Mouse (Mus musculus): ENCODE results near the gene Serinc3.
"Not testable (repeated sequence)": the region's sequence is repeated elsewhere in the genome, so short reads cannot be mapped to it uniquely, and the experiment has no call there.

The Serinc3 gene

DNA sequence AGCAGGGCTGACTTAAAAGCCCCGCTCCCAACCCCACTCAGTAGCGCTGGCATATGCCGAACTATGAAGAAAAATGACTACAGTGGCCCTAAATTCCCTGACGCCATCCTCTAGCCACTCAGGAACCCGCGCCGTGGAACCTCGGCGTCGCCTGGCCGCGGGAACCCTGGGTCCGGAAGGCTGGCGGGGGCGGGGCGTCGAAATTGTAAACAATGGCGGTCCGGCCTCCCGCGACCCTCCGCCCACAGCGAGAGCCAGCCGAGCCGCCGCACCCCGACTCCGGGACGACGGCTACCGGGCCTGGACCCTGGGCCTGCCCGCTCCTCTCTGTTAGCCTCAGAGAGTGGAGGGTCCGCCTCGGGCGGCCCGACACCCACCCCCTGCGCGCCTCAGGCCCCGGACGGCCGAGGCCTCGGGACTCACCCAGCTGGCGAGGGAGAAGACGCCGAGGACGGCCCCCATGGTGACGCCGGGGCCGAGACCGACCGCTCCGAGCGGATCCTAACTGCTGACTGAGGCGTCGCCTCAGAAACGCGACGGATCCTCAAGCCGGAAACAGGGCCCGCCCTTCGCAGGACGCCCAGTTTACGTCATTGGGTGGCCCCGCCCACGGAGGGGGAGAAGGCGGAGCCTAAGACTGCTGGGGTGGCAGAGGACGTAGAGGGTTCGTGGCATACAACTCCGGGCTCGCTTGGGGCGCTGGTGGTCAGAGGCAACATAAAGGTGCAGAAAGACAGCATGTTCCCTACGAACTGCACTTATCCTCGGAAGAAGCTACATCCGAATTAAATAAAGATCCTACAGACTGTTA lies at the start of gene Serinc3:
Serinc3 (minus strand) TSS at position 557 of the 811 bp plus-strand sequence.
- in situ Hi-C loops (cut with MboI) = no loop called here

DNA sequence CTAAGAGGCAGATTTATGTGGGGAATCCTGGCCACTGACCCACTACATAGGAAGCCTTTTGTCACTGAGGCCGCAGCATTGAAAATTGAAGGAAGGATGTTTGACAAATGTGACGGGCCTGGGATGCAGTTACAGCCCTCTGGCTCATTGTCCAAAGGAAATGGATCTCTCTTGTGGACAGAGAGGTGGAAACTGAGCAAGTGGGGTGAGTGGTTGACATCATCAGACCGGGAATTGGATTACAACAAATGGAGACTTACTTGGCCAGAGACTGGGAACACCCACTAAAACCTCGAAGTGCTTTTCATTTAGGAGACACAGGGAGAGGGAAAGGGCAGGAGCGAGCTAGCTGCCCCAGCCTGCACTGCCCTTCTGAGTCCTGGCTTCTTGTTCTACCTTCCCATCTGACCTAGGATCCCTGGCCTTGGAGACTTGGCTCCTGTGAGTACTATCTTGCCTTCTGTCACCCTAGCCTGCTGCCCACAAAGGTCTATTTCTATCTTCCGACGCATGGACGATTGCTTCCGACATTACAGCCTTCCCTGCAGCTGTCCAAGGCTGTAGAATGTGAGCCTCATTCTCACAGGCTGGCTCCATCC lies 48.9 kb upstream of the Serinc3 start:
- in situ Hi-C loops (cut with MboI) = no loop called here

DNA sequence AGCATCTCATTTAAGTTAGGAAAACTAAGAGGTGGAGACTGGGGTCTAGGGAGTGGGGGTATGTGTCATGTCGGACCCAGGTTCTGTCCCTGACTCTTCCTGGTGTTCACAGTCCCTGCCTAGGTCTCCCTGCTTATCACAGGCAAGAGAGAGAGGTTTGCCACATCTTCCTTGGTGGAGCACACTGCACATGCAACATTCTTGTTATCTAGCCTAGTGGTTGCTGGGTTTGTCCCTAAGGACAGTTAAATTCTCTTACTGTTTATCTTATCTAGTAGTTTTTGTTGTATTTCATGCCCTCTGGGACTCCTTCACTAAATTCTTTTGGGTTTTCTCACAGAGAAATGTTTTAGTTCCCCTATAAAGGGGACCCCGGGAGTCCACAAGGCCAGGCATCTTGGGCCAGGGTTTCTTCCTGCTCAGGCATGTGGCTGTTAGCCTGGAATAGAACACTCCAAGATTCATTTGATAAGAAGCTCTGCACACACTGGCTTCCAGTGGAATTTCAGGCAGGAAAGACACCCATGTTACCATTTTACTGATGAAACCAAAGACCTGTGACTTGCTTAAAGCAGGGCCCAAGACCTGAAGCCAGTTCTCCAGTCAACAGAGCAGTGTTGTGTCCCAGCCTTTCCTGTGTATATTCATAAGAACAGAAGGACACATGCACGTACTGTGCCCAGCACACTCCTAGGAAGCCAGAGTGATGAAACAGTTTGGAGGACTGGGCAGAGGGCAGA lies 48.1 kb upstream of the Serinc3 start:
- in situ Hi-C loops (cut with MboI) = no loop called here

DNA sequence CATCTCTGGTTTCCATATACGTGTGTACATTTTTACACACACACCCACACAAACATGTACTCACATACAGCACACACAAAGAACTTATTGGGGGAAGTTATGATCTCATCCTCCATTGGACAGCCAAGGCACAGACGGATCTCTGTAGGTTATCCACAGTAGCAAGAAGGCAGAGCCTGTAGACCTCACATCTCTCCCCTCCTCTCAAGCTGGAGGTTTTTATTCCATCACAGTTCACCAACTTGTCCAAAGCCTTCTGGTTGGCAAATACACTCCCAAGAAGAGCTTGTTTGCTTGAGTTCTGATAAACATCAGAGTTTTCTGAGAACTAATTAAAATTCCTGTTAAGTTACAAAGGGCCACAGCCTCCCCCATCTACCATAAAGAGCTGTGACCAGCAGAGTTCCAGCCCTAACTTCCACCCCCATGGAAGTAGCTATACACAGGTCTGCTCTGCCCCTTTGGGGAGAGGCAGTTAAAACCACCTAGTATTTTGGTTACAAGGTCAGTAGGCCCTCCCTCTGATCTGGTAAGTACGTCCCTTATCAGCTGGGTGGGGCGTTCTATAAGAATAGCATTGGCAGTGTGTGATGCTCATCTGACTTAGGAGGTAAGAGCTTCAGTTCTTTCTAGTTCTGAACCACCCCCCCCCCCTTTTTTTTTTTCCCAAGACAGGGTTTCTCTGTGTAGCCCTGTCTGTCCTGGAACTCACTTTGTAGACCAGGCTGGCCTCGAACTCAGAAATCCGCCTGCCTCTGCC lies 47.1 kb upstream of the Serinc3 start:
- in situ Hi-C loops (cut with MboI) = no loop called here

DNA sequence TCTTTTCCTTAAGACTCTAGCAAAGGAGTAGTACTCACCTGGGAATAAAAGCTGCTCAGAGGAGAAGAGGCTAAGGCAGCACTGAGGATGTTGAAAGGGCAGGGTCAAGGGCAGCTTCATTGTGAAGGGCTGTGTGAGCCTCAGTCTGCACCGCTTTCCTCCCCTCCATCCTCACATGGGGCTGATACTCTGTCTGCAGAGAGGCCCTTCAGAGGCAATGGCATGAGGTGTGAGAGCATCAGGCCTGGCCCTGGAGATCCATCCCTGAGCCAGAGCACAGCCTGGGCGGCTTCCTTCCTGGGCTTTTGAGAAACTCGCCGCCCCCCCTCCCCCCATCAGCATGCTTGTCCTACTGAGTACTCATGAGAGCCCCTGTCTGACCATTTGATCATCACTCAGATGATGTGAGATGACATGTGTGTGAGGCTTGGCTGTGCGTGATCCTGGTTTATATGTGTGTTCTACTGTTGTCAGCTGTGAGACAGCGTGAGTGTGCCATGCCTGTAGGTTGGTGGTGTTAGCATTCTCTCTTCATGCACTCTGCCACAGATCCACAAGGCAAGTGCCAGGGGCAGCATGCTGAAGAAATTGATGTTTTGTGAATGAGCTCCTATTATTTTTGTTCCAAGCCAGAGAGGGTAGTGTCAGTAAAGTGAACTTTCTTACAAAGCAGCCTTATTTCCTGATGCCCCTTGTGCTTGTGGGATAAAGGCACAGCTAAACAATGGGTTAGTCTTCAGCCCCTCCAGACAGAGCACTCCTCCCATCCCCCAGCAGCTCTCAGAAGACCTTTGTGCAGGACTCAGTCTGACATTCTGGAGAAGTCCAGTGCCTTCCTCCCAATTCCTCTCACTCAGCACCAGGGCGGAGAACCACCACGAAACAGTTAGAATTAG lies 45.7 kb upstream of the Serinc3 start:
- in situ Hi-C loops (cut with MboI) = no loop called here

DNA sequence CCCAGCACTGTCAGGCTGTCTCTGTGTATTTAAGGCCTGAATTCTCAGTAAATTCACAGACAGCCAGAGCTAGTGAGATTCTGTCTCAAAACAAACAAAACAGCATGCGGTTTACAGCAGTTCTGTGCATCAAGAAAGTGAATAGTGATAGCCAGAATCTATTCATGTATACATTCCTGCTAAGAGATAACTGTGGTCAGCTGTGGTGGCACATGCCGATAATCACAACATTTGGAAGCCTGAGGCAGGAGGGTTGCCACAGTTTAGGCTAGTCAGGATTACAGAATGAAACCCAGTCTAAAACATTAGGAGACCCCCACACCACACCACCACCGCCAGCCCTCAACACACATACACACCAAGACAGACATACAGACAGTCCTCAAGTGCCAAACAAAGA lies 44.8 kb upstream of the Serinc3 start:
- in situ Hi-C loops (cut with MboI) = no loop called here

DNA sequence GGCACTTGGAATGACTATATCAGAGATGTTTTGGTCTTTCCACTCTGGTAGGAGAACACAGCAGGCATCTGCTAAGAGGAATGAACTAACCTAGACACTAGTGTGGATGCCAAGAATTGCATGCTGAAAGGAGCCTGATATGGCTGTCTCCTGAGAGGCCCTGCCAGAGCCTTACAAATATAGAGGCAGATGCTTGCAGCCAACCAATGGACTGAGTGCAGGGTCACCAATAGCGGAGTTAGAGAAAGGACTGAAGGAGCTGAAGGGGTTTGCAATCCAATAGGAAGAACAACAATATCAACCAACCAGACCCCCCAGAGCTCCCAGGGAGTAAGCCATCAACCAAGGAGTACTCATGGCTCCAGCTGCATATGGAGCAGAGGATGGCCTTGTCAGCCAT lies 43.4 kb upstream of the Serinc3 start:
- in situ Hi-C loops (cut with MboI) = not testable (repeated sequence)

DNA sequence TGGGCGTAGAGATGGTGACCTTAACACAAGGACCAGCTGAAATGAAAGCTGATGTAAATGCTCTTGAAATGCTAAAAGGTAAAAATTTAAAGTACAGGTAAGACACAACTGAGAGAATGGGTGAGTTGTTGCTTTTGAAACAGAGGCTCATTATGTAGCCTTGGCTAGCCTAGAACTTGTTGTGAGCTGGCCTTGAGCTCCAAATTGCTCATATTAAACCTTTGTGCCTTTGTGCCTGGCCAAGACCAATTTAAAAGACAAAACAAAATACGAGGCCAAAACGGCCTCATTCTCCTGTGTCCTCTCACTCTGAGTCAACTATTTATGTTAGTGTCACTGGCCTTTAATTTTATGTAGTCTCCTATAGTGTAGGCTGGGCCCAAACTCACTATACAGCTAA lies 42.0 kb upstream of the Serinc3 start:
- in situ Hi-C loops (cut with MboI) = no loop called here

DNA sequence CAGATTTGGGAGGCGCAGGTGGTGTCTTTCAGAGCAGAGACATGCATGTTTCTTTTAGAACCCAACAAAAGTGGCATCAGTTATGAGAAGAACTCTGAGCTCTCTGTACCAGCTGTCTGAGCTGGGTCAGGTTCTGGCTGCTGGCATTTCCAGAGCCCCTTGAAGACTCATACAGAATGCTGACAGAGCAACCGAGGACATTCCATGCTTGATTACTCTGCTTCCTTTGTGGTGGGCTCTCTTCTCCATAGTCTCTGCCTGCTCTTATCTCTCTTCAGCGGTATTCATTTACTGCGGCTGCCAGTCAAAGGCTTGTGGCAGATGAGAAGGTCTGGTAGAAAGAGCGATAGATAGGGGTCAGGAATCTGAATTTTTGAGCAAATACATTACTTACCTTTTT lies 41.3 kb upstream of the Serinc3 start:
- in situ Hi-C loops (cut with MboI) = no loop called here

DNA sequence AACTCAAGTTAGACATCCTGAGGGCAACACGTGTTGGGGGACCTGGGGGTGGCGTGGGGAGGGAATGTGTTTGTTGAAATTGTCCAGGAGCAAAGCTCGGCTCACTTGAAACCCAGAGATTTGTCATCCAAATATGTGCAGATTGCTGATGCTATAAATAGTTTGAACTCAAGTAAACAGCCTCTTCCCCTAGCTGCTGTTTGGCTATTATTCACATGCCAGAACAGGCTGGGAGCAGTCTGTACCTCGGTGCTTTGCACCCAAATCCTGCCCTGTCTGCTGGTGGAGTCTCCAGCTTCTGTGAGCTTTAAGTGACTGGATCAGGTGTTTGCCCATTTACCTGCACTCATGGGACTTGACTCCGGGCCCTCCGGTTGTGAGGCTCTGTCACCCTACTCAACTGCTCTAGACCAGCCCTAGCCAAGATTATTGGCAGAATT lies 40.9 kb upstream of the Serinc3 start:
- in situ Hi-C loops (cut with MboI) = no loop called here

DNA sequence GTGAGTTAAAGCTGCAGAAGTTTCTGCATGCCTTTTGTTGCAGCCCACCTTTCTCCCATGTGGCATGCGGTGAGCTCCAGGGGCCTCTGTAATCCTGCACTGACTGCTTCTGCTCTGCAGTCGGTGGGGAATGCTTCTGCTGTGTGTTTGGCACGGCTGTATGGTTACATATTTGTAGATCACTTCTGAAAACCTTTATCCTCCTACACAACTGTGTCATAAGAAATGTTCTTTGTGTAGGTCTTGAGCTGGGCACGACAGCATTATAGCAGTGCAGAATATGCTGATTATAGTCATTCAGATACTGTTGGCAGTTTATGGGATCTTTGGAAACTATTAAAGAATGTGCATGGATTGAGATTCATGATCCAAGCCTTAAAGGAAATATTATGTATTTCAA lies 40.4 kb upstream of the Serinc3 start:
- in situ Hi-C loops (cut with MboI) = no loop called here

DNA sequence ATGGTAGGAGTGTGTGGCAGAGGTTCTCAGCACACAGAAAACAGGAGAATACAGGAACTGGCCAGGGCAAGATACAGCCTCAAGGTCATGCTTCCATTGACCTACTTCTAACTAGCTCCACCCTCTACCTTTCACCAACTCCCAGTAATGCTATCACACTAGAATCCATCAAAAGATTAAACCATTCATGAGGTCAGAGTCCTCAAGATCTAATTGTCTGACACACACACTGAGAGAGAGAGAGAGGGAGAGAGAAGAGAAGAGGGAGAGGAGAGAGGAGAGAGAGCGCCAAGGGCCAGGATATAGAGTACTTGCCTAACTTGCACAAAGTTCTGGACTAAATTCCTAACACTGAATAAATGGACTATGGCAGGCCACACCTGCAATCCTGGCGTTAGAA lies 37.4 kb upstream of the Serinc3 start:
- in situ Hi-C loops (cut with MboI) = no loop called here

DNA sequence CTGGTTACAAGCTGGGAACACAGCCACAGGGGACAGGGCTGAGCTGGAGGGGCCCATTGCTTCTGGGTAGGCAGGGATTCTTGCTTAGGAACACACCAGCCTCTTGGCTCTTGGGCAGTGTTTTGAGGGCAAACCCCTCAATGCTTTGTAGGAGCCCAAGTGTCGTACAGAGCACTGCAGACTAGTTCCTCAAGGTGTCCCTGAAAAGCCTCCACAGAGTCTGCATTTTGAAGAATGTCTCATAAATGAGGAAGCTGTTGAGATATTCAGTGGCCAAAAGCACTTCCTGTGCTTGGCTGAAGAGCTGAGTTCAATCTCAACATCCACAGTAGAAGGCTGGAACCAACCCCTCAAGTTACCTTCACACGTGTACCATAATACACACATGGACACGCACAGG lies 31.8 kb upstream of the Serinc3 start:
- in situ Hi-C loops (cut with MboI) = no loop called here

DNA sequence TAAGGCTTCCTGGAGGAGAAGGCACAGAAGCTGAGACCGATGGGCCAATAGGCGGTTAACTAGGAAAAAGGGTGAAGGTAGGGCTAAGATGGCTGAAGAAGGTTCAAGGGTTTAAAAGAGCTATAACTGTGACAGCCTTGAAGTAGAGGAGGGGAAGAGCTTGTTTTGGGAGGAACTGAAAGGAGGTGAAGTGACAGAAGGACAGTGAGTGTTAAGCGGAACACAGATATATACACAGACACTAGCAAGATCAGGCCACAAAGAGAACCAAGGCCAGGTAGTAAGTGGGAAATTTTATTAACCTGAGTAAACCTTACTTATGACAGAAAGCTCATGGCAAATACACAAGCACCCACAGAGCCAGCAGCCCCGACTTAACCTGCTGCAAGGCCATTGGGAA lies 31.4 kb upstream of the Serinc3 start:
- in situ Hi-C loops (cut with MboI) = no loop called here

DNA sequence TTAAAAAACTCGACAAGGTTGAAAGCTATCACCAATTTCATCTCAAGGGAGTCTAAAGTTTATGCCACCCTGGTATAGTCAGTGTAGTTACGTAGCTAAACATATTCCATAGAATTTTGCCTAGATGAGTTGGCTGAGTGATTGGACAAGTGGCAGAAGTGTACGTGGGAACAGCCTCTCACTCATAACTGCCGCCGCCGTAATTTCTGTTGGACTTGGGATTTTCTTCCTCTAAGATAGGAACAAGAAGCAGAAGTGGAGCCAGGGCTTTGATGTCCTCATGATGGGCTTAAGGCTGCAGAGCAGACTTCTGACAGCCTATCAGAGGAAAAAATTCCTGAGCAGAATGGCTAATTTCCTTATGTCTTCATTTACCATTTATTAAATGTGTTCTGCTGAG lies 30.7 kb upstream of the Serinc3 start:
- in situ Hi-C loops (cut with MboI) = no loop called here

DNA sequence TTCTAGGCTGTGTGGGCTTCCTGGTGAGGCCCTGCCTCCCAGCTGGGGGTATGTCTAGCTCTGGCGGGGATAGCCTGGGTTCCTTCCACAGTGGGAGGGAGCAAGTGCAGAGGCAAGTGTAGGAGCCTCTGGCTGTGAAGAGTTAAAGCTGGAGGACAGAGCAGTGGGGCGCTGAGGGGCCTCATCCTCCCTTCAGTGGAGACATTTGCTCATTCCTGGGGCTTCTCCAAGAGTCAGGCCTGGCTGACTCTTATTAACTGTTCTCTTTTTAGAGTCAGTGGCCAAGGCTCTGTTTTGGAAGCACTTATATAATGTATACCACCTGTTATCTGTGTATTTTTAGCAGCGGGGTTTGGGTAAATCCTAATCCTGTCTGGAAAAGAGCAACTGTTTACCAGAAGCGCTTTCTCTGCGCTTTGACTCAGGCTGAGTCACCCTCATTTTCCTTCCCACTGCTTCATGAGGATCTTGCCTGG lies 30.3 kb upstream of the Serinc3 start:
- in situ Hi-C loops (cut with MboI) = no loop called here

DNA sequence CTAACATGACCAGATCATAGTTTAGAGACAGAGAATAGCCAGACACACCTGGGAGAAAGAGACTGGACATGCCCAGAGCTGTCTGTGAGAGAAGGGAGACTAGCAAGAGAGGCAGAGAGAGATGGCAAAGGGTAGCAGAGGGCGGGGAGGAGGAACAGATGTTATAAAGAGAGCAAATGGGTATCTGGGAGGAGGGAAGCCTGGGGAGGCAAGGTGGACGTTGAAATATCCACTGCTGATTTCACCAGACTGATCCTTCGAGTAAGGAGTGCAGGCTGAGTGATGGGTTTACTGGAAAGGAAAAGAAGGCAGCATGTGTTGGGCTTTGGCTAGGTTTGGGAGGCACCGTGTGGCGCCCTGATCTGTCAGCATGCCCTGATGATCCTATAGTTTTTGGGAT lies 29.5 kb upstream of the Serinc3 start:
- in situ Hi-C loops (cut with MboI) = no loop called here

DNA sequence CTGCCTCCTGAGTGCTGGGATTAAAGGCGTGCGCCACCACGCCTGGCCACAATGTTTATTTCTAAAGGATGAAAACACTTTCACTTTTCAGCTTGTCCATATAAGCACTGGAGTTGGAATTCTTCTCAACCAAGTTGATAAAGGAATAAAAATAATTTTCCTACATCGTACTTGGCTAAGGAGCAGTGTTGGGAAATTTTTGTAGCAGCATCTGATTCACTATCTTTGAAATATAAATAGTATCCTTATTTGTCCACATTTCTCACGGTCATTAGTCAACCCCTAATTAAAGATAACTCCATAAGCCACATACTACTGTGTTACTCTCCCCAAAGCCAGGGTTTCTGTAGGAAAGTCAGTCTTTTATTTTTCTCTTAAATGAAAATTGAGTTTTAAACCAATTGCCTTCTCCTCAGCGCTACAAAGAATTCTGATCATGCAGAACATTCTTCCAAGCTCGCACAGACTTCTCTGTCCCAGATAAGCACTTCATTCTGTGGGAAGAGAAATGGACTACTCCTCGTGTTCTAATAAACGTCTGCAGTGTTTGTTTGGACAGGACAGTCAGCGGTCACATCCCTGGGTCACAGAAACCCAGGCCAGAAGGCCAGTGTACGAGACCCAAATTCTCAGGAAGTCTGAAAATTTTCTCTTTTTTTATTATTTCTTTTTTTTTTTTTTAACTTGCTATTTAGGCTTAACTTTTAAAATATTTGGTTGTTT lies 26.1 kb upstream of the Serinc3 start:
- in situ Hi-C loops (cut with MboI) = no loop called here

DNA sequence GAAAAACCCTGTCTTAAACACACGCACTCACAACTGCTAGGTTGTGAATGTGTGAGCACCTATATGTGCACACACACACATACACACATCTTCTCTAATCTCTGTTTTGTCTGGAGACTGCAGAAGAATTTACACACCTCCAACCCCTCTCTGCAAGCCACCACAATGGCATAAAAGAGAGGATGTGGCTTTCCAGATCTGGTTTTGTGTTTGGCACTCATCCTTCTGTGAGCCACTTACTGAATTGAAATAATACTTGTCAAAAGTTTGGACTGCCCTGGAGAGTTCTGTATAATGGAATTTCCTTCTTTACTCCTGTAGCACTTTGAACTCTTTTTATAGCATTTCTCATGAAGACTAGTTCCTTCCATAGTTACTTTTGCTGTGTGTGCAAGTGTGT lies 22.1 kb upstream of the Serinc3 start:
- in situ Hi-C loops (cut with MboI) = no loop called here

DNA sequence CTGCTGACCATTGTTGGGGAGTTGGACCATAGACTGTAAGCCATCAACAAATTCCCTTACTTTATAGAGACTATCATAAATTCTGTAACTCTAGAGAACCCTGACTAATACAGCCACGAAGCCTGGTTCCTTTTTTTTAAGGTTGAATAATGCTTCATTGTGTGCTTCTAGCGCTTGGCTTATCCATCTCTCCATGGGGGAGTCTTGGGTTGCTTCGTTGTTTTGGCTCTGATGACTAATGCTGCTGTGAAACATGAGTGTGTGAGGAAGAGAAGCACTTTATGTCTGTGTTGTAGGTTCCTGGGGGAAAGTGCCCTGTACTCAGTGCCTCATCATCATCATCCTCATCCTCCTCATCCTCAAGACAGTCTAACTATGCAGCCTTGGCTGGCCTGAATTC lies 19.0 kb upstream of the Serinc3 start:
- in situ Hi-C loops (cut with MboI) = loop anchor here (5.0 kb wide), 1 partner anchor 53 kb away; no protein-coding TSS in a partner anchor

Measured in mature B cell (primary cell).